Comparison of ENCODE assay signal across 18 mouse cellular contexts in genomic region chr2:33698898-33699297, GRCm38 (mm10). TPM values are rescaled to one million over a fixed set of nuclear protein-coding genes. Genes with fewer than 3 reads are reported as not detected.
A peak's percentile ranks its signal among the peaks of the same experiment; 100 is the strongest.
DNase-seq lines count a peak whose midpoint lies in the region; ATAC-seq and TF ChIP-seq lines count a peak whose summit lies in the region.
"Had no signal": no experiment of that assay in that cellular context is flagged by ENCODE, and none has a peak within 500 bp of the region (broad histone marks: within the 10 kb centered on the region; RNA-seq: fewer than 3 reads in every experiment).

No protein-coding gene starts in this region.

- 60% methylated on average over 3 of the region's 3 CpGs for WGBS in intestine, postnatal 0 days
- WGBS in intestine, embryonic 16.5 days: 68% methylated on average over 3 of the region's 3 CpGs

- no peak overlapping the region for H3K27ac ChIP-seq in intestine, postnatal 0 days (ENCODE audit: low read depth, low read length)
- H3K27ac ChIP-seq in intestine, embryonic 16.5 days (ENCODE audit: low read length): no peak overlapping the region
- no peak overlapping the region for H3K27ac ChIP-seq in cortical plate, adult 2 months (ENCODE audit: insufficient read depth, low read length)
- H3K27ac ChIP-seq: embryonic facial prominence, embryonic 12.5 days; forebrain, embryonic 10.5 days; kidney, embryonic 15.5 days had no signal

- no peak for TF ChIP-seq POLR2A in cortical plate, adult 2 months (IDR thresholded peaks at IDR 0.05; ENCODE audit: extremely low read depth, insufficient read depth, low read length)

- H3K4me1 ChIP-seq in intestine, postnatal 0 days (replicated peaks; ENCODE audit: control insufficient read depth, insufficient read depth, low read length): no peaks in the 10 kb centered on the region
- peaks cover 5% of the 10 kb centered on the region; the same call in 1 of the 2 replicates for H3K4me1 ChIP-seq in intestine, embryonic 16.5 days (ENCODE audit: control insufficient read depth, insufficient read depth, low read length)
- no peaks in the 10 kb centered on the region for H3K4me1 ChIP-seq in cortical plate, adult 2 months (ENCODE audit: control insufficient read depth, insufficient read depth, low read length)

- peak; percentile 39 for DNase-seq in thymus, postnatal 4 days
- DNase-seq in thymus, postnatal 36 days: no peak
- DNase-seq in testis, postnatal 14 days (ENCODE audit: low spot score): peak; percentile 51
- DNase-seq in adrenal gland, postnatal 14 days: no peak
- DNase-seq in neural tube, embryonic 10.5 days (ENCODE audit: extremely low spot score, low spot score): no peak
- DNase-seq: cerebellum, adult 8-10 months; heart, postnatal 10 days had no signal

- 0 out of 2 replicates have a peak, but pooled peaks have one; percentile 33 for TF ChIP-seq CTCF in intestine, postnatal 0 days (IDR thresholded peaks at IDR 0.05; ENCODE audit: low read depth)
- TF ChIP-seq CTCF in cortical plate, adult 2 months (IDR thresholded peaks at IDR 0.05; ENCODE audit: extremely low read depth, insufficient read depth, low read length): 0 out of 2 replicates have a peak, but pooled peaks have one; percentile 1

- H3K4me2 ChIP-seq in intestine, postnatal 0 days (replicated peaks; ENCODE audit: low read depth): no peak overlapping the region
- no peak overlapping the region for H3K4me2 ChIP-seq in intestine, embryonic 16.5 days (ENCODE audit: low read depth, low read length)
- H3K4me2 ChIP-seq: embryonic facial prominence, embryonic 12.5 days; kidney, embryonic 15.5 days had no signal

- H3K9ac ChIP-seq in intestine, postnatal 0 days (ENCODE audit: low read depth, low read length): no peak overlapping the region
- H3K9ac ChIP-seq in intestine, embryonic 16.5 days (ENCODE audit: low read depth, low read length): no peak overlapping the region
- H3K9ac ChIP-seq: embryonic facial prominence, embryonic 12.5 days; kidney, embryonic 15.5 days had no signal

- no peak for ATAC-seq in intestine, postnatal 0 days
- no peak for ATAC-seq in intestine, embryonic 16.5 days
- ATAC-seq: hindbrain, embryonic 16.5 days; midbrain, embryonic 16.5 days had no signal

- H3K36me3 ChIP-seq in intestine, postnatal 0 days (ENCODE audit: control insufficient read depth, insufficient read depth): no peaks in the 10 kb centered on the region
- H3K36me3 ChIP-seq in intestine, embryonic 16.5 days (ENCODE audit: control insufficient read depth, insufficient read depth, low read length): no peaks in the 10 kb centered on the region
- H3K36me3 ChIP-seq: embryonic facial prominence, embryonic 12.5 days; forebrain, embryonic 10.5 days; kidney, embryonic 15.5 days had no signal

- H3K9me3 ChIP-seq in intestine, postnatal 0 days (ENCODE audit: control insufficient read depth): 0 out of 2 replicates have a peak, but pooled peaks cover 7% of the 10 kb centered on the region
- H3K9me3 ChIP-seq in intestine, embryonic 16.5 days (ENCODE audit: control insufficient read depth, low read length): 0 out of 2 replicates have a peak, but pooled peaks cover 3% of the 10 kb centered on the region

- H3K4me3 ChIP-seq in intestine, postnatal 0 days (ENCODE audit: low read depth, low read length): no peak overlapping the region
- H3K4me3 ChIP-seq in intestine, embryonic 16.5 days (ENCODE audit: low read length): no peak overlapping the region
- H3K4me3 ChIP-seq in cortical plate, adult 2 months (ENCODE audit: insufficient read depth, low read length): no peak overlapping the region
- H3K4me3 ChIP-seq: embryonic facial prominence, embryonic 12.5 days; forebrain, embryonic 10.5 days; kidney, embryonic 15.5 days had no signal

- peaks cover 22% of the 10 kb centered on the region for H3K27me3 ChIP-seq in intestine, postnatal 0 days (replicated peaks; ENCODE audit: control insufficient read depth, insufficient read depth, low read length)
- peaks cover 21% of the 10 kb centered on the region for H3K27me3 ChIP-seq in intestine, embryonic 16.5 days (replicated peaks; ENCODE audit: control insufficient read depth, insufficient read depth, low read length)

RNA-seq across cellular contexts. Expression of gene Lmx1b, which starts 58.6 kb away (rescaled TPM):
- polyA plus RNA-seq in intestine, postnatal 0 days (2015; fragmentation: Nextera tagmentation; extraction: Ambion mirVana): not detected in 2 replicates
- 0.04 TPM in 1 of 2 replicates, not detected in the other for polyA plus RNA-seq in intestine, embryonic 16.5 days (2015; fragmentation: Nextera tagmentation; extraction: Ambion mirVana)
- 0.15 and 0.23 TPM in 2 replicates for polyA plus RNA-seq in cortical plate, adult 2 months (2012; rRNA removed)
- not detected in 2 replicates for total RNA-seq in adrenal gland, postnatal 14 days (2021)
- total RNA-seq: heart, postnatal 10 days; megakaryocyte progenitor cell, adult 5-6 weeks had no signal
- polyA plus RNA-seq: liver, embryonic 16.5 days; spleen, adult 2 months had no signal

Comparison
In these comparisons a context has a peak if more than half of its experiments do, and no peak if none do; other contexts are left out.
1. DNase-seq: peak in thymus, postnatal 4 days (single experiment) and testis, postnatal 14 days (single experiment); none in thymus, postnatal 36 days (0 of 2), adrenal gland, postnatal 14 days (single experiment) and neural tube, embryonic 10.5 days (single experiment).